Mouse (Mus musculus) hindlimb bud, embryonic 11.5 days (tissue): ENCODE results near the gene Gm5244.

ENCODE experiments used
- DNase-seq: peaks from one replicate; pipeline ENCODE4 v3.0.0-alpha.2; 2012; ENCODE audit warnings: low read depth, low spot score; ENCODE audit errors: extremely low spot score

Gene Gm5244

DNA sequence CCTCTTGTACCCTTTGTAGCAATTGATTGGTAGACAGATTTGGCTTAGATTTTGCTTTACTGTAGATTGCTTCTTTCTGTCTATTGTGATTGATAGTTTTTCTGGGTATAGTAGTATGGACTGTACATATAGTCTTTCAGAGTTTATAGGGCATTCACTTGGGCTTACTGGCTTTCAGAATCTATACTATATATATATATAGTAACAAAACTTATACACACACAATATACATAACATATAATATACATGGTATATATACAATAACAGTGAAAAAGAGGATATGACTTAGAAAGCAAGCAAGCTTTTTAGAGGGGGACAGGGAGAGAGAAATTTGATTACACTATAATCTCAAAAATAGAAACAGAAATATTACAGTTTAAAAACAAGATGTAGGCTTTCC lies at the start of gene Gm5244:
TSS of gene Gm5244 (plus strand) at position 301 of the 400 bp plus-strand sequence.
- DNase-seq, result no peak

DNA sequence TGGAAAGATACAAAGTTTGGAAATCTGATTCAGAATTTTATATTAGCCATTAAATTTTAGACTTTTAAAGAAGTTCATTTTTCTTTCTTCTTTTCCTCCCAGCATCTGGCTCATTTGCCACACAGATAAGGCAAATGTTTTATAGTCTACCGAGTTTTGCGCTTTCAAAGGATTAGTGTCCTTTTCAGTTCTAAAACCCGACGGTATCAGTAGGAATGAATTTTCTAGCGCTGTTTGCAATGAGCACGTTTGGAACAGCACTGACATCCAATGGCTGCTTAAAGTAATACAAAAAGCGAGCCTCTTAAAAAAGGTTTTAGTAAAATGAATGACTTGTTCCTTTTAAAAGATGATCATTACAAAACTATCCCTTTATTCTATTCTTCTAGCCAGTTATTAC lies 49.4 kb upstream of the Gm5244 start:
- no peak for DNase-seq

DNA sequence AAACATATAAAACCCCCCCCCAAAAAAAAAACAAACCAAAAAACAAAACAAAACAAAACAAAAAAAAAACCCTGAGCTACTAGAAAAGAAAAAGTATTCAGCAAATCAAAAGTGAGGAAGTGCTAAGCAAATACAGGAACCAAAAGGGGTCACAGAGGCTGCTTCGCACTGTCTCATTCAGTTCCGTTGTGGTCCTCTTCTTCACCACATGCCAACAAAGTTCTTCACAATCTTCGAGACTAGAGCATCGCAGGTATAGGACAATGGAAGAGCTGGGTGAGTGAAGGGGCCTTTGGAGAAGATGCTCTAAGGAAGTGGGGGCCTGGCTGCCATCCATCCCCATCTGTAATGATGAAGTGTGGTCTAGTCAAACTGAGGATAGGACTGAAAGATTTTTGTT lies 48.1 kb upstream of the Gm5244 start:
- no peak for DNase-seq

DNA sequence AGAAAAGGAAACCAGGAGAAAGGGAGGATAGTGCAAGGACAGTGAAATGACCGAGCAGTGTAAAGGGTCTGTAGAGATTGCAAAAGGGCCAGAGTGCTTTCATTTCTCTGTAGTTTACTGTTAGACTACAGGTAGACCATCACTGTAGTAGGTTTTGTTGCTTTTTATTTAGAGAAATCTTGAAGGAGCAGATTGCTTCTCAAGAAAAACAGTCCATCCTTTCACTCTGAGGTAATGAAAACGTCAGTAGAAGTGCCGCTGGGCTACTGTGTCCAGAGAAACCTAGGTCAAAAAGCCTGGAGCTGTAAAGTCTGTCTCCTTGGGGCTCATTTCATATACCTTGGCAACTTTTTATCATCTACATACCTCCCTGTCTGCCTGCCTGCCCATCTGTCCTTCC lies 47.4 kb upstream of the Gm5244 start:
- no peak for DNase-seq

DNA sequence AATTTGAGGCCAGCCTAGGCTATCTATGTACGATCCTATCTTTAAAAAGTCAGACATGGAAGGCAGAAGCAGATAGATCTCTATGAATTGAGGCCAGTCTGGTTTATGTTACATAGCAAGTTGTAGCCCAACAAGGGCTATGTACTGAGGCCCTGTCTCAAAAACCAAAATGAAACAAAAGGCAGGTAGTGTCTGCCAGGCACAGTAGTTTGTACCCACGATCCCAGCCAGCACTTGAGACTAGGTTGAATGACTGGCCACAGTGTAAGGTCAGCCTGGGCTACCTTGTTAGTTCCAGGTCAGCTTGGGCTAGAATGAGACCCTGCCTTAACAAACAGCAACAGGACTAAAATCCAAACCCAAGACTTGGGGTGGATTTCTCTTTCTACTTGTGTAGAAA lies 45.9 kb upstream of the Gm5244 start:
- DNase-seq, result no peak

DNA sequence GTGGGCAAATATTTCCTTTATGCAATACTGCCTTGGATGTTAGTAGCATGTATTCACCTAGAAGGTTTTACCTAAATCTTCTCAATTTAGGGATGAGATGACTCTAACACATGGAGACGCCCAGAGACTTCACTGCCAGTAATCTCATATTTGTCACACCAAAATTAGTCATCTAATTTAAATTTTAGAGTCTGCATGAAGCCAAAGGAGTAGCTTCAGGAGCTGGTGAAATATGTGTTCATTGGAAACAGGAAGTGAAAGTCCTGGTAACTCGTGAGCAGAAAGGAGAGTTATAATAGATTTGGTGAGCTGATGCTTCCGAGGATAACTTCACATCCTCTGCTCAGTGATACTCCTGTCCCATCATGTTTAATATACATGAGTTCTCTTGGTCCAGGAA lies 45.4 kb upstream of the Gm5244 start:
- DNase-seq, result no peak

DNA sequence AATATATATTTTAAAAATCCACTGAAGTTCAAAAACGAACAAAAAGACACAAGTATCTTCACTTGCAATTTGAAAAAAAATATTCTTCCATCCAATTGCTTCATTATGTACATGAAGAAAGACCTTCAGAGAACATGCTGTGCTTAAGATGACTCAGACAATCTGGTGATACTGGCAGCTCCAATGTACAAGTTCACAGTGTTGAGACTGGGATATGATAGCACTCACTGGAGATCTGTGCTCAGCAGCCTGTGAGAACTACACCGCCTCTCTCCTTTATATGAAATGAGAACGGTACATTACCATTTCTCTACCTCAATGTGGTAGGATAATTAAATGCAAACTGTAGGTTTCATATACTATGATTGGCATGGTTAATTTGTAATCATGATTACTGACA lies 43.7 kb upstream of the Gm5244 start:
- no peak for DNase-seq

DNA sequence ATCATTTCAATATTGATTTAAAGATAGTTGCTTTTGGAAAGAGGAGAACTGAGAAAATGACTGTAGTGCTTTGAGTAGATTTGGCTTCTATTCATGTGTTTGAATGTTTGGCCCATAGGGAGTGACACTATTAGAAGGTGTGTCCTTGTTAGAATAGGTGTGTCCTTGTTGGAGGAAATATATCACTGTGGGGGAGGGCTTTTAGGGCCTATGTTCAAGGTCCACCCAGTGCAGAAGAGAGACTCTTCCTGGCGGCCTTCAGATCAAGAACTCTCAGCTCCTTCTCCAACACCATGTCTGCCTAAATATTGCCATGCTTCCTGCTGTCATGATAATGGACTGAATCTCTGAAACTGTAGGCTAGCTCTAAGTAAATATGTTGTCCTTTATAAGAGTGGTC lies 42.2 kb upstream of the Gm5244 start:
- DNase-seq, result no peak

DNA sequence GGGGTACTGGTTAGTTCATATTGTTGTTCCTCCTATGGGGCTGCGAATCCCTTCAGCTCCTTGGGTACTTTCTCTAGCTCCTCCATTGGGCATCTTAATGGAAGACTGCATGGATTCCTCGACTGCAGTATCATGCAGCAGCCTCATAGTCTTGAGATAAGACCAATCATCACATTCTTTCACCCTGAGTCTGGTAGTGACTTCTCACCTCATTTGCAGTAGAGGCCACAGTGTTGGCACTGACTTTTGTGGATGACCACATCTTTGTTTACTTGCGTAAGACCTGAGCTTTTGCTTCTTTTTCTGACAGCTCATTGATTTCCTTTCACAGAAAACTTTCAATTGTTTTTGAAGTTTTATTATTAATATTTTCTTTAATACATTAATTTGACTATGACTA lies 40.8 kb upstream of the Gm5244 start:
- DNase-seq, result no peak

DNA sequence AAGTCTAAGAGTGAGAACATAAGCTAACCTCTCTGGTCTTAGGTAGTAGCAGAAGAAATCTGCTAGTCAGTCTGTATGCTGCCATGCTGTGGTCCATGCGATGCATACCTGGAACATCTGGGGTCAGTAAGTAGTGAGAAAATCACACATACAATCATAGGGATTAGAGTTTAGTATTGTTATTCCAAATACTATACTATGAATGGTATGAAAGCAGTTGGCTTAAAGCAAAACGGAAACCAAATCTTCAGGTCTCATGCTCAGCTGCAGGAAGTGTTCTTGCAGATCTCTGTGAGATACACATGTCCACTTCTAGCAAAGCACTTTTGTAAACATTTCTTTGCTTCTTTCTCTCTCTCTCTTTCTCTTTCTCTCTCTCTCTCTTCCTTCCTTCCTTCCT lies 40.3 kb upstream of the Gm5244 start:
- no peak for DNase-seq

DNA sequence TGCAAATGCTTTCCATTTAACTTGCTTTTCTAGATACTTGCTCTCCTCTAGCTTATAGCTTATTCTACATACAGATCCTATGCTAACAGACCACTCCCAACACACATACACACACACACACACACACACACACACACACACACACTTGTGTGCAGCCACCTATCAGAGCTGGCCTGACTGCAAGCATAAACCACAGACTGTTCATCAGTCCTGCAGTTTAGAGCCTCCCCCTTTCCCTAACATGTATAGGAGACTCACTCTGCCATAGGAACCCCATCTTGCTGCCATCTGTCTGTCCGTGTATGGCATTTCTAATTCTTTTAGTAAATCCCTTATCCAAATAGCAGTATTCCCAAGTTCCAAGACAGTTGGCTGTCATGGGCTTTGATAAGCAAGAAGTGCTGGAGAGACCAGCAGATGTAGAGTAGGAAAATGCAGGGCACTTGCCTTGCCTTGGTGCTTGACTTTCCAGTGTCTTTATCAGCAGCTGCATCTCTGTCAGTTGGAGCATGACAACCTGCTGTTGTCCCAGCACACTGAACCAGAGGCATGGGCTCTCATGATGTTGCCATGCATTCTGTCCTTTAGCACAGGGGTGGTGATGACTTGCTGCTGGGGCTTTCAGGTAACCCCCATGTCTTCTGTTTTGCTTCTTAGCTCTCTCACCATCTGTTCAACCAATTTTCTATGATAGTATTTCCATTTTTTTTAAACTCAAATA lies 33.7 kb upstream of the Gm5244 start:
- DNase-seq, result no peak

DNA sequence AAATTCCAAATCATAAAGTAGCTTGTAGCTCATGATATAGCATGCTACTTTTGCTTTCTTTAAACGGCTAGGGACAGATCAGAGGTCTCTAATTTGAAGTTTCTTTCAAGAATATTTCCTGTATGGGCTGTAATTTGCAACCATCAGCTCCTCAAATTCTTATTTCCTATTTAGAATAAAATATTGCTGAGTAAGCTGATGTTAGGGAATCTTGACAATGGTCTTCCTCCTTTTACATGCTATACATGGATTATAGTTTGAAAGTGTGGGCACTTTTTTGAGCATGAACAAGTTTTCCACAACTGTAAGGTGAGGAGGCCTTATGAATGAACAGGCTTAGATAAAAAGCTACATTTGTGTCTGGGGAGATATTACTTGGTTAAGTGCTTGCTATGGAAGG lies 32.6 kb upstream of the Gm5244 start:
- no peak for DNase-seq

DNA sequence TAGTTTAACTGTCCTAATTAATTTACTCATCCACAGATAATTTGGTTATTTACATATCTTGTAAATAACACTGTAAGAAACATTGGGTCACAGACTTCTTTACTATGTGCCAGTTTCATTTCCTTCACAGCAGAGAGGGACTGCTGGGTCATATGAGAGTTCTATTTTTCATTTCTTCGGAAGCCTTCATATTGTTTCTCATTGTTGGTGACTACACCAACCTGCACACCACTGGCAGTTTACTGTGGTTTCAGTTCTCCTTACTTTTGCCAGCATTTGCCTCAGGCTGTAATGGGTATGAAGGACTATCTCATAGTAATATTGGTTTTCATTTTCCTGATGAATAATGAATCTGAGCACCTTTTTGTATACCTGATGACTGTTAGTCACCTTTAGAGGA lies 28.0 kb upstream of the Gm5244 start:
- DNase-seq, result no peak

DNA sequence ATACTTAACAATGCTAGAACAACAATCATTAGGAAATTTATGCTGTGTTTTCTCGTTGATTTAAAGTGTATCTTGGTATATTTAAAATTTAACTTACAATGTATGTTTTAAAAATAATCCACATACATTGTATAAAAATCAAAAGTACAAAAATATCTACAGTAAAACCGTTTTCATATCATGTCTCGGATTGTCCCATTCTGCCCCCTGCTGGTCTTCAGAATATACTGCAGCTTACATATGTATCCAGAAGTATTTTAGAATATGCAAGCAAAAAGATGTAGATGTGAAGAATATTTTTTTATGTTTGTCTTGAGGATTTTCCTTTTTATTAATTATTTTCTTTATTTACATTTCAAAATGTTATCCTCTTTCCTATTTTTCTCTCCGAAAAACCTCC lies 26.1 kb upstream of the Gm5244 start:
- DNase-seq, result no peak

DNA sequence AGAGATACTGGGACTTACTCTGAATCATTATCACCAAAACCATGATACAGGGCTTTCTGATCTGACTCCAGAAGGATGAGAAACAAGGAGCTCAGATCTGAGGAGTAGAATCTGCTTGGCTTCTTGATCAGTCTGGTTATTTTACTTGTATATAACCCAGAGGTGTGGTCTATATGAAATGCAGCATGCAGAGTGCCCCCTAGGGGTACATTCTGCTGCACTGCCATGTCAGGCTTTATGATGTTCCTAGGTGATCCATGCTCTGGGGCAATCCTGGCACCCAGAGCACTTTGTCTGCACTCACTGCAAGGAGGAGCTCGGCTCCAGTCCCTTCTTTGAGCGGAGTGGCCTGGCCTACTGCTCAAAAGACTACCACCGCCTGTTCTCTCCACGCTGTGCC lies 21.9 kb upstream of the Gm5244 start:
- DNase-seq, result no peak

DNA sequence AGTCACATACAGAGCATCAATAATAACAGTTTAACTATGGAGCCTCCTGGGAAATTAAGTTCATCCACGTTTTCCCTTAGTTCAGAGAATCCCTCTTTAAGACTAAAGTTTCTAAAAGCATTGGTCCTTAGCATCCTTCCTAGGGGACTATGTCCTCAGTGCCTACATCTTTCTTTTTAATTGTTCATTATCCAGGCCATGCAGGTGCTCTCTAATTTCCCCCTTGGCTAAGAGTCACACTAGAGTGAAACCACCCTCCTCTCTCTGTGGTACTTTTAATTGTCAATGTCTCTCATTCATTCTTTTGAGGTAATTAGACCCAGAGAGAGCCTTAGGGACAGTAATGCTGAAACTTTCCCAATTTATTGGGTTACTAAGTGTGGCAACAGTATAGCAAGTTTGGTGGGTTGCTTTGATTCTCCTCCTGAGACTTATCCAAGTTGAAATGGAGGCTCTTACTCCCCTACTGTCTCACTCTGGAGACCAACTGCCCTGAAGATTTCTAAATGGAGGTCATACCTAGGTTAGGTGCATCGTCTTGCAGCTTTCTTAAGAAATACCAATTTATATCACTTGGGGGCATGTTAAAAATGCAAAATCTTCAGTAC lies 15.6 kb upstream of the Gm5244 start:
- no peak for DNase-seq

DNA sequence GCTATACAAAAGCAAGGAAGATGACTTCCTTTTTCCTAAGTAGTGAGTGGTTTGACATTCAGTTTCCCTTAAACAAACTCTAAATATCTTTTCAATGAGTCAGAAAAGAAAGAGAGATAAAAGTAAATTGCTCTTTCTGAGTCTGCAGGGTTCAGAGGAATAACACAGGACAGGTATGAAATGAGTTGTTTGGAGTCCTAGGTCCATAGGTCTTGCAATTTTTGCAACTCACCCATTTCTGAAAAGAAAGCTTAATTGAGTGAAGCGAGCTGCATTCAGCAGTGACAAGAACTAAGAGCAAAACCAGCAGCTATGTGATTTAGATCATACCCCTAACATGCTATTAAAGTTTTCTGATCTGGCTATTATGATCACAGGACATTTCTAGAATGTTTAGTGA lies 14.9 kb upstream of the Gm5244 start:
- DNase-seq, result no peak

DNA sequence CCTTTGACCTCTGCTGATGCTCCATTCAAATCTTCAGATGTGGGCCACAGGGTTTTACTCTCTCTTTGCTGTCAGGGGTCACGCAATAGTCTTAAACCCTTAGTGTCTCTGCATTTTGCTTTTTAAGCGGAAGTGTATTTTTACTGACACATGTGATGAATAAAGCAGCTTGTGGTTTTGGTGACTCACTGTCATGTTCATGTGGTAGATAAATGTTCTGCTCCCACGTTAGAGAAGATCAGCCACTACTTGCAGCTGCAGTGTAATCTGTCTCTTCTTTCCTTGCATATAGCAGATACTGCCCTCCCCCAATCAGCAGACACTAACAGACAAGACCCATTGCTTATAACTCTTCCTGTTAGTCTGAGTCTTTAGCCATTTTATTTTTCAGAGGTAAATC lies 12.9 kb upstream of the Gm5244 start:
- DNase-seq, result no peak

DNA sequence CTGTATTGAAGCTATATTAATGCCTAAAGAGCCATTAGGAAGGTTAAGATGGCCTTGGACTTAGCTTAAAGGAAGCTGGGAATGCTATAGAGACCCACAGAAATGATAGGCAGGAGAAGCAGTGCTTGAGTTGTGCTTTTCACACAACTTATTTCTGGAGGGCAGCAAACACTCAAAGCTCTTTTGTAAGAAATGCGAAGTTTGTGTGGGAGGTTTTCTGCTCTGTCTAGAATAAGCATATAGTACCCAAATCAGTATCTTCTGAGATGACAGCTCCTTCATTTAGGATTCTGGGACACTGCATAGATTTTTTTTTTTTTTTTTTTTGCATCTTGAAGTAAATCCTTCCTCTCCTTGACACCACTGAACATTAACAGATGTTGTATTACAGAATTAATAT lies 8.0 kb upstream of the Gm5244 start:
- no peak for DNase-seq

DNA sequence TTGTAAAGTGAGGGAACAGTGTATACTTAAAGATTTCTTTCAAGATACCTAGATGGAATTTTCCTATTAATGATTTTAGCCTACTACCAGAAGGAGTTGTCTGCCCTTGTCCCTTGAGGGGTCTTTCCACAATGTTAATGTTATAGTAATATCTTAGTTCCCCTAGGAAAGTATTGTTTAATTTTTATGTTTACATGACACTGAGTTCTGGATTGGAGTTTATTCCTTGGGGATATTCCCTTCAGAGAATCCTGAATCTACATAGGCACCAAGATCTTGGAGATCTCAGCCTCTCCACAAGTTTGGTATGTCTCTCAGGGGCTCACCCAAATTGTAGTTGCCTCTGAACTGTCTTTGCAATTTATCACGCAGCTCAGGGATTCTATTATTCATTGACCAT lies 10.5 kb downstream of the Gm5244 start, which contains the start of gene Olfr1444:
TSS of gene Olfr1444 (plus strand) at position 301 of the 400 bp plus-strand sequence.
- no peak for DNase-seq

DNA sequence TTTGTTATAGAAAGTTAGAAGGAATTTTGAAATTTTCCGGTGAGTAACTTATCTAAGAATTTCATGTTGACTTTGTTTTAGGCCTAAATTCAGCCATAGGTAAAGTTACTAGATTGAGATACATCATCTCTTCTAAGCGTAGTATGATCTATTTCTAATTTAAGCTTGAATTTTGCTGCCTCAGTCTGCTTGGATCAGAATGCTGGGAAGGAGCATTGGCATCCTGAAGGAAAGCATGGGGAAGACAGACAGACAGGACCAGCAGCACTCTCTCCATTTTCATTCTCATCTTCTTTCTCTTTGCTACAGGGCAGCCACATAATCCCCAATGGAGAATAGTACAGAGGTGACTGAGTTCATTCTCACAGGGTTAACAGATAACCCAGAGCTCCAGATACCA lies 37.1 kb downstream of the Gm5244 start, which contains the start of gene Olfr1445:
TSS of gene Olfr1445 (plus strand) at position 301 of the 400 bp plus-strand sequence.
- no peak for DNase-seq

DNA sequence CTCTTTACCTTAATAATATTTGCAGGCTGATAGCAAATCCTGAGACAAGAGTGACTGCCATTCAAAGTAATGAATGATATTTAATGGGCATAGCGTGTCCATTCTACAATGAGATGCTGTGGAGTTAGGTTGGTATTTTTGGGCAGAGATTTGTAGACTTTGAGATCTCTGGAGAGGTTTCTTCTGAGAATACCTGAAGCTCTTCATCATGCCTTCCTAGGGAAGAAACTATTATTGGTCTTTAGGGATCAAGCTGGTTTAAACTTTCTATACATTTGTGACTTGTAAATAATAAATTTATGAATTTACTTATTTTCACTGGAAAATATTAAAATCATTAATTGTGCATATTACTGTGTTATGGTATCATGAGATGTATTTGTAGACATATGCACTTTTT lies 46.9 kb downstream of the Gm5244 start, which contains the start of gene Olfr1446:
TSS of gene Olfr1446 (minus strand) at position 101 of the 400 bp plus-strand sequence.
- DNase-seq, result no peak
